Mouse (Mus musculus) MEL (cell line): ENCODE results near the gene Sipa1l2. TPM values are rescaled to one million over a fixed set of nuclear protein-coding genes. Genes with fewer than 3 reads are reported as not detected.

ENCODE experiments used
- DNase-seq: peaks from one replicate; pipeline ENCODE4 v3.0.0; 2011; ENCODE audit warnings: low read depth, low spot score
- H3K27ac ChIP-seq: 2 replicates; pipeline ENCODE4 v1.5.1; 2012; ENCODE audit warnings: low read depth, mild to moderate bottlenecking, control low read depth, low read length, moderate library complexity; ENCODE audit not compliant: control insufficient read depth
- H3K27me3 ChIP-seq, 2 experiments: fragments of 150-350 bp in 1 of 2; sonication (generic) in 1 of 2; 2 replicates each; pipeline ENCODE4 v1.6.1; 2012; ENCODE audit warnings: low read length in 2 of 2, mild to moderate bottlenecking in 2 of 2, improper control_type of control experiment in 1 of 2, moderate library complexity in 1 of 2; ENCODE audit not compliant: insufficient read depth in 2 of 2, control insufficient read depth in 1 of 2
- H3K36me3 ChIP-seq, 2 experiments: 2 replicates each; pipeline ENCODE4 v1.6.1; 2012 to 2014; ENCODE audit warnings: low read length in 2 of 2, improper control_type of control experiment in 1 of 2, inconsistent platforms in 1 of 2, mild to moderate bottlenecking in 1 of 2; ENCODE audit not compliant: insufficient read depth in 2 of 2, control insufficient read depth in 1 of 2
- H3K4me1 ChIP-seq, 2 experiments: fragments of 150-350 bp in 1 of 2; sonication (generic) in 1 of 2; 2 replicates each; pipeline ENCODE4 v1.6.1; 2012; ENCODE audit warnings: low read length in 2 of 2, improper control_type of control experiment in 1 of 2, mild to moderate bottlenecking in 1 of 2; ENCODE audit not compliant: insufficient read depth in 2 of 2, control insufficient read depth in 1 of 2
- H3K4me3 ChIP-seq, 2 experiments: fragments of 150-350 bp in 1 of 2; sonication (generic) in 1 of 2; 2 replicates each; pipeline ENCODE4 v1.5.1; 2012; ENCODE audit warnings: low read depth in 2 of 2, low read length in 2 of 2, mild to moderate bottlenecking in 2 of 2, moderate library complexity in 2 of 2, control low read depth in 1 of 2, improper control_type of control experiment in 1 of 2; ENCODE audit not compliant: control insufficient read depth in 1 of 2, insufficient read depth in 1 of 2
- H3K79me2 ChIP-seq: 2 replicates; pipeline ENCODE4 v1.6.1; 2012; ENCODE audit warnings: mild to moderate bottlenecking, low read length, moderate library complexity; ENCODE audit not compliant: control insufficient read depth, poor library complexity, insufficient read depth
- H3K9ac ChIP-seq: 2 replicates; pipeline ENCODE4 v1.6.1; 2012; ENCODE audit warnings: low read depth, mild to moderate bottlenecking, control low read depth, low read length, moderate library complexity; ENCODE audit not compliant: control insufficient read depth, poor library complexity, severe bottlenecking
- H3K9me3 ChIP-seq: fragments of 150-350 bp; sonication (generic); replicated peaks from 2 replicates; pipeline ENCODE4 v1.6.1; 2012; ENCODE audit warnings: mild to moderate bottlenecking, low read length, improper control_type of control experiment, moderate library complexity; ENCODE audit not compliant: insufficient read depth
- CHD1 ChIP-seq: IDR thresholded peaks from 2 replicates; pipeline ENCODE4 v1.6.1; 2012; ENCODE audit warnings: low read depth, mild to moderate bottlenecking, inconsistent platforms, low read length, improper control_type of control experiment
- CHD2 ChIP-seq: IDR thresholded peaks from 2 replicates; pipeline ENCODE4 v1.6.1; 2011; ENCODE audit warnings: low read length, improper control_type of control experiment
- E2F4 ChIP-seq: IDR thresholded peaks from 2 replicates; pipeline ENCODE4 v1.6.1; 2011; ENCODE audit warnings: low read depth, low read length, improper control_type of control experiment, borderline replicate concordance
- ELF1 ChIP-seq: IDR thresholded peaks from 2 replicates; pipeline ENCODE4 v1.6.1; 2014; ENCODE audit warnings: low read depth, mild to moderate bottlenecking, inconsistent platforms, low read length, improper control_type of control experiment, moderate library complexity
- EP300 ChIP-seq, 2 experiments: IDR thresholded peaks; 2 replicates each; pipeline ENCODE4 v1.6.1; 2011; ENCODE audit warnings: improper control_type of control experiment in 2 of 2, low read length in 2 of 2, low read depth in 1 of 2, mild to moderate bottlenecking in 1 of 2
- ETS1 ChIP-seq: IDR thresholded peaks from 2 replicates; pipeline ENCODE4 v1.6.1; 2012; ENCODE audit warnings: low read depth, mild to moderate bottlenecking, inconsistent platforms, low read length, improper control_type of control experiment, moderate library complexity
- GABPA ChIP-seq: IDR thresholded peaks from 2 replicates; pipeline ENCODE4 v1.6.1; 2012; ENCODE audit warnings: low read depth, mild to moderate bottlenecking, inconsistent platforms, low read length, improper control_type of control experiment, moderate library complexity
- GATA1 ChIP-seq: IDR thresholded peaks from 2 replicates; pipeline ENCODE4 v1.6.1; 2011; ENCODE audit warnings: low read depth, low read length, improper control_type of control experiment
- HCFC1 ChIP-seq: IDR thresholded peaks from 2 replicates; pipeline ENCODE4 v1.6.1; 2012; ENCODE audit warnings: low read depth, mild to moderate bottlenecking, inconsistent platforms, low read length, improper control_type of control experiment, moderate library complexity
- JUND ChIP-seq: IDR thresholded peaks from 2 replicates; pipeline ENCODE4 v1.6.1; 2011; ENCODE audit warnings: low read depth, mild to moderate bottlenecking, improper control_type of control experiment, low read length
- KAT2A ChIP-seq: conservative IDR thresholded peaks from 2 replicates; pipeline ENCODE4 v1.6.1; 2012; ENCODE audit warnings: low read depth, low read length, improper control_type of control experiment, inconsistent platforms
- MAFK ChIP-seq: IDR thresholded peaks from 2 replicates; pipeline ENCODE4 v1.6.1; 2011; ENCODE audit warnings: low read depth, mild to moderate bottlenecking, low read length, improper control_type of control experiment, borderline replicate concordance
- MAX ChIP-seq: IDR thresholded peaks from 2 replicates; pipeline ENCODE4 v1.6.1; 2011; ENCODE audit warnings: low read length, improper control_type of control experiment
- MEF2A ChIP-seq: IDR thresholded peaks from 2 replicates; pipeline ENCODE4 v1.6.1; 2014; ENCODE audit warnings: low read depth, mild to moderate bottlenecking, inconsistent platforms, low read length, improper control_type of control experiment; ENCODE audit not compliant: poor library complexity, insufficient replicate concordance, severe bottlenecking; ENCODE audit errors: extremely low read depth
- MYB ChIP-seq: IDR thresholded peaks from 2 replicates; pipeline ENCODE4 v1.6.1; 2011; ENCODE audit warnings: mild to moderate bottlenecking, low read depth, low read length, improper control_type of control experiment
- NELFE ChIP-seq: IDR thresholded peaks from 2 replicates; pipeline ENCODE4 v1.6.1; 2011; ENCODE audit warnings: low read depth, low read length, improper control_type of control experiment
- NRF1 ChIP-seq: IDR thresholded peaks from 2 replicates; pipeline ENCODE4 v1.6.1; 2014; ENCODE audit warnings: low read depth, mild to moderate bottlenecking, inconsistent platforms, low read length, improper control_type of control experiment, moderate library complexity; ENCODE audit not compliant: poor library complexity, insufficient read depth, severe bottlenecking
- POLR2AphosphoS5 ChIP-seq: IDR thresholded peaks from 2 replicates; pipeline ENCODE4 v1.6.1; 2012; ENCODE audit warnings: low read depth, borderline replicate concordance, mild to moderate bottlenecking, inconsistent platforms, low read length, moderate library complexity, mixed read lengths
- RAD21 ChIP-seq: IDR thresholded peaks from 2 replicates; pipeline ENCODE4 v1.6.1; 2011; ENCODE audit warnings: mild to moderate bottlenecking, low read depth, low read length, improper control_type of control experiment
- RCOR1 ChIP-seq: IDR thresholded peaks from 2 replicates; pipeline ENCODE4 v1.6.1; 2012; ENCODE audit warnings: low read depth, mild to moderate bottlenecking, inconsistent platforms, low read length, improper control_type of control experiment
- SMC3 ChIP-seq: IDR thresholded peaks from 2 replicates; pipeline ENCODE4 v1.6.1; 2011; ENCODE audit warnings: low read depth, low read length, improper control_type of control experiment
- TAL1 ChIP-seq: IDR thresholded peaks from 2 replicates; pipeline ENCODE4 v1.6.1; 2012; ENCODE audit warnings: mild to moderate bottlenecking, inconsistent platforms, low read length, moderate library complexity, mixed read lengths
- TBP ChIP-seq: IDR thresholded peaks from 2 replicates; pipeline ENCODE4 v1.8.0; 2011; ENCODE audit warnings: low read depth, low read length, improper control_type of control experiment
- TCF12 ChIP-seq: IDR thresholded peaks from 2 replicates; pipeline ENCODE4 v1.6.1; 2014; ENCODE audit warnings: low read depth, mild to moderate bottlenecking, inconsistent platforms, low read length, improper control_type of control experiment, moderate library complexity
- UBTF ChIP-seq: IDR thresholded peaks from 2 replicates; pipeline ENCODE4 v1.6.1; 2012; ENCODE audit warnings: low read depth, mild to moderate bottlenecking, inconsistent platforms, low read length, improper control_type of control experiment, moderate library complexity, borderline replicate concordance; ENCODE audit not compliant: insufficient read depth
- USF1 ChIP-seq: IDR thresholded peaks from 2 replicates; pipeline ENCODE4 v1.6.1; 2014; ENCODE audit warnings: low read depth, mild to moderate bottlenecking, inconsistent platforms, low read length, improper control_type of control experiment, moderate library complexity
- ZKSCAN1 ChIP-seq: IDR thresholded peaks from 2 replicates; pipeline ENCODE4 v1.6.1; 2012; ENCODE audit warnings: low read depth, mild to moderate bottlenecking, inconsistent platforms, low read length, improper control_type of control experiment, moderate library complexity
- ZMIZ1 ChIP-seq: IDR thresholded peaks from 2 replicates; pipeline ENCODE4 v1.6.1; 2012; ENCODE audit warnings: low read depth, mild to moderate bottlenecking, inconsistent platforms, low read length, improper control_type of control experiment, moderate library complexity
- ZNF384 ChIP-seq: IDR thresholded peaks from 2 replicates; pipeline ENCODE4 v1.6.1; 2012; ENCODE audit warnings: low read depth, mild to moderate bottlenecking, inconsistent platforms, low read length, improper control_type of control experiment
- polyA plus RNA-seq, 2 experiments: library from polyadenylated mRNA; stranded (reverse) in 1 of 2; unstranded in 1 of 2; fragments of >175 nt in 1 of 2; fragments of >200 nt in 1 of 2; gene quantifications; 2 replicates each; pipeline versions ENCODE4 v1.2.1 to v1.2.4; 2012; ENCODE audit warnings: low replicate concordance in 2 of 2, low read depth in 1 of 2; ENCODE audit not compliant: insufficient read length in 2 of 2, insufficient read depth in 1 of 2, missing spikeins in 1 of 2
- total RNA-seq: library from RNA; depleted of rRNA; stranded (reverse); fragments of 300-350 nt; gene quantifications from 2 replicates; pipeline ENCODE4 v1.2.3, GENCODE M21; 2012

Gene Sipa1l2
- total and polyA plus RNA-seq, 3 experiments, result not detected

DNA sequence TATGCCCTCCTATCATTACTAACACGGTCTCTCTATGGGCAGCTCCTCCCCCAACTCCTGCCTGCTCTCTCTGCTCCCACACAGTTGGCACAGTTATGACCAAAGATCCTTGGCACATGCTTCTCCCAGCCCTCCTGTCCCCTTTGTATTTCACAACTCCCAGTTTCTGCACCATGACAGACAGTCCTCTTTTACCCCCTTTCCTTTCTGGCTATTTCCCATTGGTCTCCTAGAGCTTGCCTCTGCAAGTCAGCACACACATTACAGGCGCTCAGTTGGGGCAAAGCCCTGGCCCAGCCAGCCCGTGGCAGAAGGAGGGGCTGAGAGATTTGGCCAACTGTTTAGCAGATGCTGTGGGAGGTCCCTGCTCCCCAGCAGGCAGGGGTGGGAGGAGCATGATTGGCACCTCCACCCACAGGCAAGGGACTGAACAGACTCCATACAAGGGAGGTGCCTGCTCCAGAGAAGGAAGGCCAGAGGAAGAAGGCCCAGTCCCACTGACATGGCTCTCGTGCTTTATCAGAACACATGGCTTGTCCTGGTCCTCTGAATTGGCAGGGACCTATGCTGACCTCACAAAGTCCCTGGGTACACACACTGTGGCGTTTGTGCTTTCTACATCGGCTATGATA is 184.0 kb downstream of the Sipa1l2 start:
- TF ChIP-seq SMC3 (no peak), TAL1 (no peak), GATA1 (no peak), MYB (no peak), JUND (no peak), MEF2A (no peak), USF1 (no peak), RAD21 (no peak), MAX (no peak), MAFK (no peak), TBP (no peak), E2F4 (no peak), GABPA (no peak), ZNF384 (no peak), CHD2 (no peak), ETS1 (no peak), NELFE (no peak), NRF1 (no peak), UBTF (no peak)
- TF ChIP-seq, all 39 proteins: peak for 0
- no peaks in the 10 kb centered on the region for H3K27me3 ChIP-seq
- H3K79me2 ChIP-seq, result no peaks in the 10 kb centered on the region
- no peak for DNase-seq
- H3K36me3 ChIP-seq, result no peaks in the 10 kb centered on the region
- no peak overlapping the region for H3K9ac ChIP-seq
- no peak overlapping the region for H3K27ac ChIP-seq
- H3K4me1 ChIP-seq, result no peaks in the 10 kb centered on the region
- no peak overlapping the region for H3K4me3 ChIP-seq
- no peaks in the 10 kb centered on the region for H3K9me3 ChIP-seq

DNA sequence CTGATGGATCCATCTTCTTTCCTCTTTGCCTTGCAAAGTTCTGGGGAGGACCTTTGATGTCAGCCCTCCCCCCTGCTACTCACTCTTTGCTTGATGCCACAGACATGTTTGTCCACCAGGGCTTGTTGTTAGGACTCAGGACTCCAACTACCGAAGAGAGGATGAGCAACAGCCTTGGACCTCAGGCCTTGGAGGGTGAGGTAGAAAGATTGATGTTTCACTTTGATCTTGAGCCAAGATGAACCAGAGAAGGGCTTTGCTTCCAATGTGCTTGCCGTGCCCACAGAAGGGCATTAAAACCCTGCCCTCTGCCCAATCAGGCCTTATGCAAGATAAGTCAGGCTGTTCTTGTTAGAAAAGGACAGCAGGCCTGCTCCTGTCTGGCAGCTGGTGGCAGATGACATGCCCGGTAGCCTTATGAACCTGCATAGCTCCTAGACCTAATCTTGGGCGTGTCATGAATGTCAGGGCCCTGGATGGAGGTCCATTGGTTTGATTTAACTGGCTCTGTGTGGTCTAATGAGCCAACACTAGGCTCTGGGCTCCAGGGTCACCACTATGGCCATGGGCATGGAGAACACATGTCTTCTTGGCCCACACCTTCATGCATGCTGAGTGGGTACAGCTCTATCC is 184.9 kb downstream of the Sipa1l2 start:
- H3K79me2 ChIP-seq, result no peaks in the 10 kb centered on the region
- no peak overlapping the region for H3K27ac ChIP-seq
- H3K4me3 ChIP-seq, result no peak overlapping the region
- no peaks in the 10 kb centered on the region for H3K4me1 ChIP-seq
- H3K9me3 ChIP-seq, result no peaks in the 10 kb centered on the region
- no peak overlapping the region for H3K9ac ChIP-seq
- DNase-seq, result no peak
- no peaks in the 10 kb centered on the region for H3K27me3 ChIP-seq
- TF ChIP-seq RCOR1, result no peak
- TF ChIP-seq ZNF384, result no peak
- TF ChIP-seq GATA1, result no peak
- no peak for TF ChIP-seq CHD1
- no peak for TF ChIP-seq ELF1
- TF ChIP-seq RAD21, result no peak
- TF ChIP-seq HCFC1, result no peak
- no peak for TF ChIP-seq TCF12
- TF ChIP-seq POLR2AphosphoS5, result no peak
- TF ChIP-seq NELFE, result no peak
- no peak for TF ChIP-seq EP300 (IDR thresholded peaks at IDR 0.05; ENCODE audit: low read depth in 1 of 2, low read length in 2 of 2)
- no peak for TF ChIP-seq KAT2A
- TF ChIP-seq ZMIZ1, result no peak
- no peak for TF ChIP-seq SMC3
- TF ChIP-seq TBP, result no peak
- TF ChIP-seq ZKSCAN1, result no peak
- TF ChIP-seq, all 39 proteins: peak for 0
- no peaks in the 10 kb centered on the region for H3K36me3 ChIP-seq
